Mouse (Mus musculus) C2C12 (cell line): ENCODE data around the gene Cep295.

ENCODE experiments used
- CEBPB ChIP-seq: IDR thresholded peaks from one replicate; pipeline ENCODE4 v1.6.1; 2011; ENCODE audit warnings: low read depth, mild to moderate bottlenecking, control low read depth, moderate library complexity
- CTCF ChIP-seq: IDR thresholded peaks from one replicate; pipeline ENCODE4 v1.5.1; 2011; ENCODE audit not compliant: control insufficient read depth, insufficient read depth, insufficient read length
- MAX ChIP-seq: IDR thresholded peaks from one replicate; pipeline ENCODE4 v1.6.1; 2011; ENCODE audit warnings: mild to moderate bottlenecking, control low read depth
- MYOD1 ChIP-seq: IDR thresholded peaks from one replicate; pipeline ENCODE4 v1.6.1; 2011; ENCODE audit warnings: low read depth; ENCODE audit not compliant: control insufficient read depth, insufficient read length
- MYOG ChIP-seq: IDR thresholded peaks from one replicate; pipeline ENCODE4 v1.6.1; 2011; ENCODE audit not compliant: control insufficient read depth, insufficient read length; ENCODE audit errors: extremely low read depth
- USF1 ChIP-seq: IDR thresholded peaks from one replicate; pipeline ENCODE4 v1.6.1; 2011; ENCODE audit warnings: low read depth, mild to moderate bottlenecking, control low read depth, moderate library complexity

GRCm38 (mm10) chr9:15279649-15280490 is 77.7 kb downstream of the Cep295 start, which contains the start of gene Med17:
- no peak for TF ChIP-seq CTCF
- TF ChIP-seq CEBPB, result no peak
- no peak for TF ChIP-seq MYOG
- no peak for TF ChIP-seq MAX
- TF ChIP-seq MYOD1, result no peak
- TF ChIP-seq USF1, result peak; percentile 65
